Mouse (Mus musculus) stomach, postnatal 0 days (tissue): ENCODE results near the gene Pla2g2c. TPM values are rescaled to one million over a fixed set of nuclear protein-coding genes. Genes with fewer than 3 reads are reported as not detected.

Experiments used
- ATAC-seq: fragments of 200-750 bp; cut with Nextera tagmentation; 2 replicates; pipeline ENCODE4 v1.8.0; 2017; ENCODE audit not compliant: low FRiP score, low TSS enrichment
- DNase-seq: peaks from one replicate; pipeline ENCODE4 v3.0.0-alpha.2; 2016; ENCODE audit warnings: low spot score
- H3K27ac ChIP-seq: fragments of 300-500 bp; sonication (generic); replicated peaks from 2 replicates; pipeline ENCODE4 v1.5.1; 2014; ENCODE audit warnings: mild to moderate bottlenecking, control low read depth
- H3K27me3 ChIP-seq: fragments of 300-500 bp; sonication (generic); 2 replicates; pipeline ENCODE4 v1.6.1; 2014; ENCODE audit warnings: low read length; ENCODE audit not compliant: control insufficient read depth, insufficient read depth
- H3K36me3 ChIP-seq: fragments of 300-500 bp; sonication (generic); 2 replicates; pipeline ENCODE4 v1.6.1; 2014; ENCODE audit warnings: low read length, mixed read lengths; ENCODE audit not compliant: control insufficient read depth, insufficient read depth
- H3K4me1 ChIP-seq: fragments of 300-500 bp; sonication (generic); replicated peaks from 2 replicates; pipeline ENCODE4 v1.6.1; 2014; ENCODE audit warnings: antibody characterized with exemption; ENCODE audit not compliant: control insufficient read depth, insufficient read depth
- H3K4me2 ChIP-seq: fragments of 300-500 bp; sonication (generic); replicated peaks from 2 replicates; pipeline ENCODE4 v1.6.1; 2014; ENCODE audit warnings: low read depth, mild to moderate bottlenecking, control low read depth, moderate library complexity
- H3K4me3 ChIP-seq: fragments of 300-500 bp; sonication (generic); 2 replicates; pipeline ENCODE4 v1.5.1; 2014; ENCODE audit warnings: low read depth, low read length, control low read depth
- H3K9ac ChIP-seq: fragments of 300-500 bp; sonication (generic); 2 replicates; pipeline ENCODE4 v1.6.1; 2014; ENCODE audit warnings: mild to moderate bottlenecking, low read length, control low read depth, mixed read lengths
- H3K9me3 ChIP-seq: fragments of 300-500 bp; sonication (generic); 2 replicates; pipeline ENCODE4 v1.6.1; 2016; ENCODE audit warnings: low read length; ENCODE audit not compliant: control insufficient read depth
- CTCF ChIP-seq: IDR thresholded peaks from 2 replicates; pipeline ENCODE4 v1.5.1; 2016; ENCODE audit warnings: antibody characterized with exemption, low read depth, mild to moderate bottlenecking, moderate library complexity
- EP300 ChIP-seq: optimal IDR thresholded peaks from 2 replicates; pipeline ENCODE3; 2016; ENCODE audit warnings: antibody characterized with exemption
- WGBS: fragments of 180-500 bp; shearing (Covaris S2); extraction: QIAGEN DNeasy Blood & Tissue Kit; methylation state at CpG from one replicate; pipeline ENCODE4 v1.1.7; 2014; 5-methylcytosine and 5-hydroxymethylcytosine counted together
- polyA plus RNA-seq: library from polyadenylated mRNA; unstranded; fragments of >200 nt; fragmentation: Nextera tagmentation; extraction: Ambion mirVana; gene quantifications from 2 replicates; pipeline ENCODE4 v1.2.1, GENCODE M21; 2015

Pla2g2c gene
- polyA plus RNA-seq, 1 experiment from 2014 or later = 0.30 TPM

- no peak for DNase-seq
- ATAC-seq = no peak
- H3K4me2 ChIP-seq = no peak overlapping the region
- H3K27ac ChIP-seq = no peak overlapping the region
- TF ChIP-seq CTCF (no peak), EP300 (no peak)
- no peaks in the 10 kb centered on the region for H3K36me3 ChIP-seq
- no peaks in the 10 kb centered on the region for H3K4me1 ChIP-seq
- 85% methylated on average over 11 of the region's 11 CpGs for WGBS
- H3K27me3 ChIP-seq = no peaks in the 10 kb centered on the region
- H3K4me3 ChIP-seq = no peak overlapping the region
- no peaks in the 10 kb centered on the region for H3K9me3 ChIP-seq
- H3K9ac ChIP-seq = no peak overlapping the region
Measured at GRCm38 (mm10) chr4:138710633-138711032, 14.0 kb upstream of the Pla2g2c start.

- Histone ChIP-seq H3K4me3 (no peak overlapping the region), H3K4me1 (no peaks in the 10 kb centered on the region), H3K27ac (no peak overlapping the region), H3K9me3 (no peaks in the 10 kb centered on the region), H3K9ac (no peak overlapping the region), H3K36me3 (no peaks in the 10 kb centered on the region), H3K4me2 (no peak overlapping the region), H3K27me3 (no peaks in the 10 kb centered on the region)
- TF ChIP-seq EP300 = no peak
- no peak for TF ChIP-seq CTCF
- 59% methylated on average over 17 of the region's 17 CpGs for WGBS
- DNase-seq (no peak), ATAC-seq (no peak)
Measured at GRCm38 (mm10) chr4:138711051-138711820, 13.4 kb upstream of the Pla2g2c start.

GRCm38 (mm10) chr4:138712096-138712495 lies 12.5 kb upstream of the Pla2g2c start:
- Histone ChIP-seq H3K36me3 (no peaks in the 10 kb centered on the region), H3K4me2 (no peak overlapping the region), H3K27me3 (no peaks in the 10 kb centered on the region), H3K27ac (no peak overlapping the region), H3K4me3 (no peak overlapping the region), H3K9ac (no peak overlapping the region), H3K9me3 (no peaks in the 10 kb centered on the region), H3K4me1 (no peaks in the 10 kb centered on the region)
- WGBS = 71% methylated on average over 11 of the region's 11 CpGs
- no peak for ATAC-seq
- no peak for DNase-seq
- no peak for TF ChIP-seq CTCF
- TF ChIP-seq EP300 = no peak

GRCm38 (mm10) chr4:138712621-138713020 lies 12.0 kb upstream of the Pla2g2c start:
- no peak for DNase-seq
- Histone ChIP-seq H3K4me2 (no peak overlapping the region), H3K9me3 (no peaks in the 10 kb centered on the region), H3K27me3 (no peaks in the 10 kb centered on the region), H3K4me1 (no peaks in the 10 kb centered on the region), H3K4me3 (no peak overlapping the region), H3K36me3 (no peaks in the 10 kb centered on the region), H3K9ac (no peak overlapping the region), H3K27ac (no peak overlapping the region)
- no peak for ATAC-seq
- TF ChIP-seq EP300 (no peak), CTCF (no peak)
- 59% methylated on average over 8 of the region's 8 CpGs for WGBS

- Histone ChIP-seq H3K27ac (no peak overlapping the region), H3K4me3 (no peak overlapping the region), H3K36me3 (no peaks in the 10 kb centered on the region), H3K4me2 (no peak overlapping the region), H3K27me3 (no peaks in the 10 kb centered on the region), H3K9me3 (no peaks in the 10 kb centered on the region), H3K4me1 (no peaks in the 10 kb centered on the region), H3K9ac (no peak overlapping the region)
- ATAC-seq = no peak
- 60% methylated on average over 1 of the region's 1 CpGs for WGBS
- no peak for DNase-seq
- TF ChIP-seq EP300 (no peak), CTCF (no peak)
Measured at GRCm38 (mm10) chr4:138714186-138714585, 10.4 kb upstream of the Pla2g2c start.

GRCm38 (mm10) chr4:138716697-138717096 lies 7.9 kb upstream of the Pla2g2c start:
- Histone ChIP-seq H3K9ac (no peak overlapping the region), H3K9me3 (no peaks in the 10 kb centered on the region), H3K36me3 (no peaks in the 10 kb centered on the region), H3K4me2 (no peak overlapping the region), H3K27me3 (no peaks in the 10 kb centered on the region), H3K27ac (no peak overlapping the region), H3K4me1 (no peaks in the 10 kb centered on the region), H3K4me3 (no peak overlapping the region)
- TF ChIP-seq EP300 = no peak
- TF ChIP-seq CTCF = no peak
- no peak for ATAC-seq
- 80% methylated on average over 9 of the region's 9 CpGs for WGBS
- no peak for DNase-seq
